Mouse (Mus musculus): ENCODE results near the gene Smarcd3. TPM values are rescaled to one million over a fixed set of nuclear protein-coding genes. Genes with fewer than 3 reads are reported as not detected.

Gene Smarcd3
- total and polyA plus RNA-seq, 3 experiments = 2.7 to 16.5 TPM; not detected in 1

- H3K4me3 ChIP-seq (ENCODE audit: control insufficient read depth in 1 of 2, insufficient read depth in 1 of 2, low read depth in 2 of 2, low read length in 2 of 2) = peak overlapping the region; percentile 46 to 51
- H3K9me3 ChIP-seq (replicated peaks; ENCODE audit: insufficient read depth, low read length) = no peaks in the 10 kb centered on the region
- no peak for TF ChIP-seq POLR2AphosphoS5 (IDR thresholded peaks at IDR 0.05; ENCODE audit: borderline replicate concordance, low read depth, low read length)
- no peak for TF ChIP-seq MYB (IDR thresholded peaks at IDR 0.05; ENCODE audit: low read depth, low read length)
- no peak for TF ChIP-seq MAZ (IDR thresholded peaks at IDR 0.05; ENCODE audit: low read depth, low read length)
- TF ChIP-seq POLR2A (IDR thresholded peaks at IDR 0.05; ENCODE audit: control insufficient read depth in 1 of 2, insufficient read depth in 1 of 2, low read depth in 1 of 2, low read length in 2 of 2, poor library complexity in 1 of 2) = no peak
- no peak for TF ChIP-seq HCFC1 (IDR thresholded peaks at IDR 0.05; ENCODE audit: low read depth, low read length)
- TF ChIP-seq NRF1 (IDR thresholded peaks at IDR 0.05; ENCODE audit: insufficient read depth, low read depth, low read length, poor library complexity, severe bottlenecking) = no peak
- no peak for TF ChIP-seq EP300 (IDR thresholded peaks at IDR 0.05; ENCODE audit: low read depth in 1 of 2, low read length in 2 of 2)
- TF ChIP-seq ELF1 (IDR thresholded peaks at IDR 0.05; ENCODE audit: low read depth, low read length) = no peak
- TF ChIP-seq E2F4 (IDR thresholded peaks at IDR 0.05; ENCODE audit: borderline replicate concordance, low read depth, low read length) = no peak
- TF ChIP-seq GABPA (IDR thresholded peaks at IDR 0.05; ENCODE audit: low read depth, low read length) = no peak
- TF ChIP-seq CTCF (IDR thresholded peaks at IDR 0.05 in 2 of 3, conservative IDR thresholded peaks at IDR 0.05 in 1 of 3; ENCODE audit: control insufficient read depth in 1 of 3, insufficient read depth in 1 of 3, low read depth in 2 of 3, low read length in 3 of 3, poor library complexity in 1 of 3, severe bottlenecking in 1 of 3) = no peak
- TF ChIP-seq USF1 (IDR thresholded peaks at IDR 0.05; ENCODE audit: low read depth, low read length) = no peak
- TF ChIP-seq POLR2AphosphoS2 (IDR thresholded peaks at IDR 0.05; ENCODE audit: low read length) = no peak
- TF ChIP-seq KAT2A (conservative IDR thresholded peaks at IDR 0.05; ENCODE audit: low read depth, low read length) = no peak
- no peaks in the 10 kb centered on the region; the same call in 1 of the 2 replicates for H3K79me2 ChIP-seq (ENCODE audit: control insufficient read depth, insufficient read depth, low read length, poor library complexity)
- peak; percentile 21 for DNase-seq (ENCODE audit: low read depth, low spot score)
- H3K27ac ChIP-seq (ENCODE audit: control insufficient read depth, low read depth, low read length) = no peak overlapping the region
- H3K9ac ChIP-seq (ENCODE audit: control insufficient read depth, low read depth, low read length, poor library complexity, severe bottlenecking) = peak overlapping the region; percentile 73
- peaks cover 2 to 4% of the 10 kb centered on the region in 2 experiments; a peak in 2 of 4 replicates for H3K4me1 ChIP-seq (ENCODE audit: control insufficient read depth in 1 of 2, insufficient read depth in 2 of 2, low read length in 2 of 2)
- peaks cover 47 to 58% of the 10 kb centered on the region in 2 experiments for H3K27me3 ChIP-seq (ENCODE audit: control insufficient read depth in 1 of 2, insufficient read depth in 2 of 2, low read length in 2 of 2)
- H3K36me3 ChIP-seq (ENCODE audit: control insufficient read depth in 1 of 2, insufficient read depth in 2 of 2, low read length in 2 of 2) = no peaks in the 10 kb centered on the region
These were observed 23.0 kb downstream of the Smarcd3 start for GRCm38 (mm10) chr5:24601071-24601835.

GRCm38 (mm10) chr5:24600236-24600635 lies 24.0 kb downstream of the Smarcd3 start:
- TF ChIP-seq NRF1 (IDR thresholded peaks at IDR 0.05; ENCODE audit: insufficient read depth, low read depth, low read length, poor library complexity, severe bottlenecking) = no peak
- no peak for TF ChIP-seq MYB (IDR thresholded peaks at IDR 0.05; ENCODE audit: low read depth, low read length)
- no peak for TF ChIP-seq NELFE (IDR thresholded peaks at IDR 0.05; ENCODE audit: low read depth, low read length)
- TF ChIP-seq ZKSCAN1 (IDR thresholded peaks at IDR 0.05; ENCODE audit: low read depth, low read length) = no peak
- TF ChIP-seq HCFC1 (IDR thresholded peaks at IDR 0.05; ENCODE audit: low read depth, low read length) = no peak
- no peaks in the 10 kb centered on the region for H3K36me3 ChIP-seq (ENCODE audit: control insufficient read depth in 1 of 2, insufficient read depth in 2 of 2, low read length in 2 of 2)
- no peaks in the 10 kb centered on the region; the same call in 1 of the 2 replicates for H3K79me2 ChIP-seq (ENCODE audit: control insufficient read depth, insufficient read depth, low read length, poor library complexity)
- H3K4me1 ChIP-seq (ENCODE audit: control insufficient read depth in 1 of 2, insufficient read depth in 2 of 2, low read length in 2 of 2) = peaks cover 2 to 7% of the 10 kb centered on the region in 2 experiments; a peak in 2 of 4 replicates
- H3K9ac ChIP-seq (ENCODE audit: control insufficient read depth, low read depth, low read length, poor library complexity, severe bottlenecking) = no peak overlapping the region
- DNase-seq (ENCODE audit: low read depth, low spot score) = peak; percentile 10
- peaks cover 38 to 49% of the 10 kb centered on the region in 2 experiments for H3K27me3 ChIP-seq (ENCODE audit: control insufficient read depth in 1 of 2, insufficient read depth in 2 of 2, low read length in 2 of 2)
- H3K4me3 ChIP-seq (ENCODE audit: control insufficient read depth in 1 of 2, insufficient read depth in 1 of 2, low read depth in 2 of 2, low read length in 2 of 2) = no peak overlapping the region
- no peaks in the 10 kb centered on the region for H3K9me3 ChIP-seq (replicated peaks; ENCODE audit: insufficient read depth, low read length)
- H3K27ac ChIP-seq (ENCODE audit: control insufficient read depth, low read depth, low read length) = no peak overlapping the region

Data from MEL (cell line).